8 mouse cellular contexts compared by ENCODE assay signal in the genomic region with DNA sequence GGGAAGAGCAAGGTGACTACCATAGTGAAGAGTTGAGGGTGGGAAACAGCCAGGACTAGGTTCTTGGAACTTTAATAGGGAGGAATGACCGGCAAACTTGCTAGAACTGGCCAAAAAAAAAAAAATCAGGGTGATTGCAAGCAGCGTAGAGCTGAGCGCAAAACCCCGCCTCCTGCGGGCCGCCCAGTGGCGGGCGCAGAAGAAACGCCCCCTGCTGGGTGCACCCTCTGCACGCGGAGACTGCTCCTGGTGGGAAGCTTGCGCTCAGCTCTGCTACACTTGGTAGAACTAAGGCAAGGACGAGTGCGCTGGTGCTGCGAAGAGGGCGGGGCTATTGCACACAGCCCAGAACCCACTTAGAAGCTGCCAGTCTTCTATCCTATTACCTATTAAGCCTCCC. TPM values are rescaled to one million over a fixed set of nuclear protein-coding genes. Genes with fewer than 3 reads are reported as not detected.
DNase-seq lines count a peak whose midpoint lies in the region; ATAC-seq and TF ChIP-seq lines count a peak whose summit lies in the region.

No protein-coding gene starts in this region.

- peak overlapping the region; percentile 48 for H3K4me2 ChIP-seq in embryonic facial prominence, embryonic 14.5 days (ENCODE audit: low read depth, low read length)
- peak overlapping the region; percentile 86 for H3K4me2 ChIP-seq in liver, embryonic 16.5 days (ENCODE audit: low read depth, low read length)
- H3K4me2 ChIP-seq in stomach, postnatal 0 days (replicated peaks; ENCODE audit: low read depth), result peak overlapping the region; percentile 51

- H3K4me1 ChIP-seq in embryonic facial prominence, embryonic 14.5 days (ENCODE audit: control insufficient read depth, insufficient read depth, low read length), result peaks cover 2% of the 10 kb centered on the region; the same call in 1 of the 2 replicates
- peaks cover 54% of the 10 kb centered on the region for H3K4me1 ChIP-seq in heart, embryonic 10.5 days
- peaks cover 69% of the 10 kb centered on the region for H3K4me1 ChIP-seq in liver, embryonic 16.5 days (ENCODE audit: control insufficient read depth, low read depth, low read length)
- peaks cover 3% of the 10 kb centered on the region; the same call in 1 of the 2 replicates for H3K4me1 ChIP-seq in stomach, postnatal 0 days (replicated peaks; ENCODE audit: control insufficient read depth, insufficient read depth)

- DNase-seq in 3134 (ENCODE audit: extremely low read depth, insufficient read length, low spot score), result peak; percentile 88
- DNase-seq in T-cell, adult 2 months (ENCODE audit: low spot score), result peak; percentile 73
- peak; percentile 89 for DNase-seq in embryonic facial prominence, embryonic 14.5 days (ENCODE audit: low spot score)
- peak; percentile 96 for DNase-seq in heart, embryonic 10.5 days (ENCODE audit: low spot score)
- peak; percentile 85 for DNase-seq in kidney, adult 9 months
- peak; percentile 65 for DNase-seq in neural tube, embryonic 10.5 days (ENCODE audit: extremely low spot score, low spot score)
- DNase-seq in stomach, postnatal 0 days (ENCODE audit: low spot score), result peak; percentile 96

- no peak overlapping the region for H3K27ac ChIP-seq in embryonic facial prominence, embryonic 14.5 days (replicated peaks; ENCODE audit: low read depth, low read length)
- H3K27ac ChIP-seq in heart, embryonic 10.5 days, result peak overlapping the region; percentile 72
- H3K27ac ChIP-seq in liver, embryonic 16.5 days (ENCODE audit: low read length), result peak overlapping the region; percentile 96
- peak overlapping the region; percentile 95 for H3K27ac ChIP-seq in stomach, postnatal 0 days (replicated peaks)

- peak overlapping the region; percentile 11 for H3K4me3 ChIP-seq in embryonic facial prominence, embryonic 14.5 days (ENCODE audit: low read depth, low read length)
- H3K4me3 ChIP-seq in heart, embryonic 10.5 days, result peak overlapping the region; percentile 48
- H3K4me3 ChIP-seq in liver, embryonic 16.5 days (ENCODE audit: low read depth, low read length), result peak overlapping the region; percentile 61
- H3K4me3 ChIP-seq in stomach, postnatal 0 days (ENCODE audit: low read depth, low read length), result peak overlapping the region; percentile 27

- TF ChIP-seq EP300 in stomach, postnatal 0 days (optimal IDR thresholded peaks at IDR 0.05), result no peak

- peaks cover 90% of the 10 kb centered on the region for H3K27me3 ChIP-seq in embryonic facial prominence, embryonic 14.5 days (replicated peaks; ENCODE audit: control insufficient read depth, insufficient read depth, low read length)
- H3K27me3 ChIP-seq in heart, embryonic 10.5 days (ENCODE audit: insufficient read depth, poor library complexity, severe bottlenecking), result peaks cover 98% of the 10 kb centered on the region
- H3K27me3 ChIP-seq in liver, embryonic 16.5 days (ENCODE audit: control insufficient read depth, insufficient read depth, low read depth, low read length), result peaks cover 7% of the 10 kb centered on the region; the same call in 1 of the 2 replicates
- no peaks in the 10 kb centered on the region; the same call in 1 of the 2 replicates for H3K27me3 ChIP-seq in stomach, postnatal 0 days (ENCODE audit: control insufficient read depth, insufficient read depth, low read length)

- ATAC-seq in embryonic facial prominence, embryonic 14.5 days (ENCODE audit: low read depth), result peak; percentile 76
- ATAC-seq in liver, embryonic 16.5 days (ENCODE audit: low read depth), result peak; percentile 57
- peak; percentile 63 for ATAC-seq in stomach, postnatal 0 days (ENCODE audit: low FRiP score, low TSS enrichment)

- no peaks in the 10 kb centered on the region for H3K36me3 ChIP-seq in embryonic facial prominence, embryonic 14.5 days (ENCODE audit: control insufficient read depth, insufficient read depth, low read length)
- H3K36me3 ChIP-seq in heart, embryonic 10.5 days, result no peaks in the 10 kb centered on the region
- no peaks in the 10 kb centered on the region for H3K36me3 ChIP-seq in liver, embryonic 16.5 days (ENCODE audit: control insufficient read depth, insufficient read depth)
- H3K36me3 ChIP-seq in stomach, postnatal 0 days (ENCODE audit: control insufficient read depth, insufficient read depth, low read length), result no peaks in the 10 kb centered on the region

- no peak overlapping the region for H3K9ac ChIP-seq in embryonic facial prominence, embryonic 14.5 days (ENCODE audit: low read depth, low read length)
- H3K9ac ChIP-seq in liver, embryonic 16.5 days (ENCODE audit: low read depth, low read length), result peak overlapping the region; percentile 64
- H3K9ac ChIP-seq in stomach, postnatal 0 days (ENCODE audit: low read length), result peak overlapping the region; percentile 45; the same call in 1 of the 2 replicates

- no peaks in the 10 kb centered on the region for H3K9me3 ChIP-seq in embryonic facial prominence, embryonic 14.5 days (ENCODE audit: control insufficient read depth, low read length)
- H3K9me3 ChIP-seq in heart, embryonic 10.5 days, result no peaks in the 10 kb centered on the region
- no peaks in the 10 kb centered on the region for H3K9me3 ChIP-seq in liver, embryonic 16.5 days (replicated peaks; ENCODE audit: control insufficient read depth, low read length)
- H3K9me3 ChIP-seq in stomach, postnatal 0 days (ENCODE audit: control insufficient read depth, low read length), result no peaks in the 10 kb centered on the region

- TF ChIP-seq CTCF in stomach, postnatal 0 days (IDR thresholded peaks at IDR 0.05; ENCODE audit: low read depth), result peak; percentile 81

- WGBS in embryonic facial prominence, embryonic 14.5 days, result 2% methylated on average over 15 of the region's 16 CpGs
- WGBS in heart, embryonic 10.5 days, result 1% methylated on average over 16 of the region's 16 CpGs
- WGBS in liver, embryonic 16.5 days (ENCODE audit: insufficient replicate concordance), result 0% methylated on average over 16 of the region's 16 CpGs
- under 1% methylated on average over 16 of the region's 16 CpGs for WGBS in stomach, postnatal 0 days

RNA-seq across cellular contexts. Expression of gene Mt1, which starts 4.2 kb away (rescaled TPM):
- polyA plus RNA-seq in embryonic facial prominence, embryonic 14.5 days (2014; fragmentation: Nextera tagmentation; extraction: Ambion mirVana), result 167 and 193 TPM in 2 replicates
- polyA plus RNA-seq in heart, embryonic 10.5 days (2016; fragmentation: Nextera tagmentation; extraction: Ambion mirVana), result 361 and 393 TPM in 2 replicates
- polyA plus RNA-seq in liver, embryonic 16.5 days (2015; fragmentation: Nextera tagmentation; extraction: Ambion mirVana), result 6,330 and 6,428 TPM in 2 replicates
- 1,909 and 2,218 TPM in 2 replicates for polyA plus RNA-seq in stomach, postnatal 0 days (2015; fragmentation: Nextera tagmentation; extraction: Ambion mirVana)

RNA-seq across cellular contexts. Expression of gene Mt2, which starts 10.7 kb away (rescaled TPM):
- 57.5 and 60.3 TPM in 2 replicates for polyA plus RNA-seq in embryonic facial prominence, embryonic 14.5 days (2014; fragmentation: Nextera tagmentation; extraction: Ambion mirVana)
- polyA plus RNA-seq in heart, embryonic 10.5 days (2016; fragmentation: Nextera tagmentation; extraction: Ambion mirVana), result 86.3 and 113 TPM in 2 replicates
- polyA plus RNA-seq in liver, embryonic 16.5 days (2015; fragmentation: Nextera tagmentation; extraction: Ambion mirVana), result 1,547 and 1,681 TPM in 2 replicates
- 570 and 681 TPM in 2 replicates for polyA plus RNA-seq in stomach, postnatal 0 days (2015; fragmentation: Nextera tagmentation; extraction: Ambion mirVana)

RNA-seq across cellular contexts. Expression of gene Mt3, which starts 30.7 kb away (rescaled TPM):
- polyA plus RNA-seq in embryonic facial prominence, embryonic 14.5 days (2014; fragmentation: Nextera tagmentation; extraction: Ambion mirVana), result 10.8 and 14.1 TPM in 2 replicates
- polyA plus RNA-seq in heart, embryonic 10.5 days (2016; fragmentation: Nextera tagmentation; extraction: Ambion mirVana), result 10.6 and 15.7 TPM in 2 replicates
- polyA plus RNA-seq in liver, embryonic 16.5 days (2015; fragmentation: Nextera tagmentation; extraction: Ambion mirVana), result 0.18 and 0.19 TPM in 2 replicates
- 4.1 and 5.3 TPM in 2 replicates for polyA plus RNA-seq in stomach, postnatal 0 days (2015; fragmentation: Nextera tagmentation; extraction: Ambion mirVana)

RNA-seq across cellular contexts. Expression of gene Nup93, which starts 31.2 kb away (rescaled TPM):
- polyA plus RNA-seq in embryonic facial prominence, embryonic 14.5 days (2014; fragmentation: Nextera tagmentation; extraction: Ambion mirVana), result 60.9 and 77.0 TPM in 2 replicates
- 98.2 and 118 TPM in 2 replicates for polyA plus RNA-seq in heart, embryonic 10.5 days (2016; fragmentation: Nextera tagmentation; extraction: Ambion mirVana)
- polyA plus RNA-seq in liver, embryonic 16.5 days (2015; fragmentation: Nextera tagmentation; extraction: Ambion mirVana), result 34.0 and 37.7 TPM in 2 replicates
- polyA plus RNA-seq in stomach, postnatal 0 days (2015; fragmentation: Nextera tagmentation; extraction: Ambion mirVana), result 26.2 and 28.1 TPM in 2 replicates

RNA-seq across cellular contexts. Expression of gene Mt4, which starts 46.1 kb away (rescaled TPM):
- polyA plus RNA-seq in embryonic facial prominence, embryonic 14.5 days (2014; fragmentation: Nextera tagmentation; extraction: Ambion mirVana), result 1.4 TPM in 1 of 2 replicates, not detected in the other
- not detected in 2 replicates for polyA plus RNA-seq in heart, embryonic 10.5 days (2016; fragmentation: Nextera tagmentation; extraction: Ambion mirVana)
- polyA plus RNA-seq in liver, embryonic 16.5 days (2015; fragmentation: Nextera tagmentation; extraction: Ambion mirVana), result 0.27 and 0.67 TPM in 2 replicates
- 79.7 and 84.9 TPM in 2 replicates for polyA plus RNA-seq in stomach, postnatal 0 days (2015; fragmentation: Nextera tagmentation; extraction: Ambion mirVana)

Comparison
In these comparisons a context has a peak if more than half of its experiments do, and no peak if none do; other contexts are left out.
1. H3K4me3 ChIP-seq: peak in every context shown above with its lines; median percentile 61 in liver, embryonic 16.5 days; 48 in heart, embryonic 10.5 days; 27 in stomach, postnatal 0 days; 11 in embryonic facial prominence, embryonic 14.5 days.